Mouse (Mus musculus) right cerebral cortex, adult 2 months (tissue): ENCODE measurements around the gene Gpsm3.

ENCODE experiments used
- DNase-seq, 2 experiments: peaks; one replicate each; pipeline ENCODE4 v3.0.0; 2021 to 2022; ENCODE audit warnings: low spot score in 2 of 2

Gpsm3 gene

GRCm38 (mm10) chr17:34603375-34604060 is 13.9 kb downstream of the Gpsm3 start, which contains the start of gene Rnf5:
Gene Rnf5, minus strand, starts transcription at chr17:34603690.
- peak; percentile 99 to 100 for DNase-seq

GRCm38 (mm10) chr17:34604061-34604508 is 14.5 kb downstream of the Gpsm3 start, which contains the start of gene Agpat1:
Gene Agpat1, plus strand, starts transcription at chr17:34604262.
- DNase-seq = peak; percentile 95 to 97

- no peak for DNase-seq
These were observed 15.1 kb downstream of the Gpsm3 start for GRCm38 (mm10) chr17:34604511-34605237.

GRCm38 (mm10) chr17:34605609-34606008 is 16.0 kb downstream of the Gpsm3 start:
- DNase-seq = peak; percentile 99

- DNase-seq = no peak
These were observed 16.8 kb downstream of the Gpsm3 start for GRCm38 (mm10) chr17:34606186-34607039.

- DNase-seq = no peak
These were observed 18.4 kb downstream of the Gpsm3 start for GRCm38 (mm10) chr17:34607997-34608396.

- no peak for DNase-seq
These were observed 21.4 kb downstream of the Gpsm3 start for GRCm38 (mm10) chr17:34611050-34611449.

GRCm38 (mm10) chr17:34613054-34613645 is 23.5 kb downstream of the Gpsm3 start:
- no peak for DNase-seq

- DNase-seq = no peak
These were observed 24.2 kb downstream of the Gpsm3 start for GRCm38 (mm10) chr17:34613830-34614229.

GRCm38 (mm10) chr17:34615871-34616270 is 26.3 kb downstream of the Gpsm3 start, which contains the start of gene Egfl8:
Gene Egfl8, minus strand, starts transcription at chr17:34615971.
- DNase-seq = no peak

- DNase-seq = peak; percentile 76 to 78
These were observed 29.4 kb downstream of the Gpsm3 start for GRCm38 (mm10) chr17:34618999-34619398.

- no peak for DNase-seq
These were observed 31.4 kb downstream of the Gpsm3 start for GRCm38 (mm10) chr17:34621006-34621405.

GRCm38 (mm10) chr17:34623161-34623560 is 33.6 kb downstream of the Gpsm3 start:
- DNase-seq = no peak

GRCm38 (mm10) chr17:34624981-34625380 is 35.4 kb downstream of the Gpsm3 start:
- DNase-seq = no peak

- no peak for DNase-seq
These were observed 36.6 kb downstream of the Gpsm3 start for GRCm38 (mm10) chr17:34626062-34626772.

GRCm38 (mm10) chr17:34626773-34627092 is 37.1 kb downstream of the Gpsm3 start:
- peak in 1 of 2 experiments; percentile 65 for DNase-seq

GRCm38 (mm10) chr17:34627093-34627942 is 37.7 kb downstream of the Gpsm3 start:
- DNase-seq = peak; percentile 84 to 87

GRCm38 (mm10) chr17:34627943-34628643 is 38.5 kb downstream of the Gpsm3 start, which contains the start of gene Ppt2:
Gene Ppt2, minus strand, starts transcription at chr17:34628510.
- DNase-seq = no peak

GRCm38 (mm10) chr17:34628644-34628967 is 39.0 kb downstream of the Gpsm3 start:
- DNase-seq = no peak
